36 mouse cellular contexts compared by ENCODE assay signal in genomic region chr1:34740891-34741290, GRCm38 (mm10).
"Had no signal": no experiment of that assay in that cellular context is flagged by ENCODE, and none has a peak within 500 bp of the region (broad histone marks: within the 10 kb centered on the region; RNA-seq: fewer than 3 reads in every experiment).

No protein-coding gene starts in this region.

- H3K27ac ChIP-seq: heart, adult 2 months; heart, embryonic 10.5 days; heart, embryonic 13.5 days; heart, embryonic 15.5 days; hindbrain, embryonic 10.5 days; hindbrain, embryonic 12.5 days; hindbrain, embryonic 13.5 days; hindbrain, embryonic 14.5 days; hindbrain, embryonic 15.5 days; hindbrain, postnatal 0 days; intestine, embryonic 15.5 days; kidney, embryonic 15.5 days; kidney, postnatal 0 days; layer of hippocampus, adult 2 months had no signal

- H3K9me3 ChIP-seq: heart, embryonic 10.5 days; heart, embryonic 15.5 days; hindbrain, embryonic 10.5 days; hindbrain, embryonic 12.5 days; hindbrain, embryonic 13.5 days; hindbrain, embryonic 15.5 days; intestine, embryonic 15.5 days; kidney, embryonic 15.5 days had no signal

- ATAC-seq: hindbrain, embryonic 16.5 days; hindbrain, postnatal 0 days; inflammation-experienced regulatory T-cells, adult 6 months; intestine, embryonic 15.5 days; intestine, embryonic 16.5 days; intestine, postnatal 0 days had no signal

- H3K27me3 ChIP-seq: heart, embryonic 12.5 days; heart, embryonic 15.5 days; hindbrain, embryonic 12.5 days; hindbrain, embryonic 13.5 days; hindbrain, embryonic 15.5 days; intestine, embryonic 15.5 days; kidney, embryonic 15.5 days had no signal

- H3K4me1 ChIP-seq: heart, embryonic 10.5 days; heart, embryonic 12.5 days; heart, embryonic 13.5 days; heart, embryonic 15.5 days; hindbrain, embryonic 12.5 days; hindbrain, embryonic 15.5 days; intestine, embryonic 15.5 days; kidney, embryonic 15.5 days had no signal

- H3K4me3 ChIP-seq: heart, adult 2 months; heart, embryonic 10.5 days; heart, embryonic 12.5 days; heart, embryonic 13.5 days; heart, embryonic 15.5 days; hindbrain, embryonic 10.5 days; hindbrain, embryonic 12.5 days; hindbrain, embryonic 13.5 days; hindbrain, embryonic 15.5 days; intestine, embryonic 15.5 days; kidney, embryonic 15.5 days; layer of hippocampus, adult 2 months had no signal

- H3K4me2 ChIP-seq: heart, embryonic 11.5 days; heart, embryonic 12.5 days; heart, embryonic 13.5 days; heart, embryonic 15.5 days; hindbrain, embryonic 12.5 days; hindbrain, embryonic 13.5 days; hindbrain, embryonic 14.5 days; hindbrain, embryonic 15.5 days; intestine, embryonic 15.5 days; kidney, embryonic 15.5 days had no signal

- DNase-seq: heart, adult 2 months; heart, postnatal 10 days; heart, postnatal 14 days; heart, postnatal 36 days; heart, postnatal 4 days; kidney, adult 11 months; kidney, adult 18-20 months; kidney, adult 2 months; kidney, adult 8-10 months; kidney, adult 9 months; kidney, postnatal 10 days; kidney, postnatal 14 days; kidney, postnatal 25 days; kidney, postnatal 36 days; kidney, postnatal 4 days; layer of hippocampus, adult 9-11 months; layer of hippocampus, postnatal 36 days had no signal

- H3K9ac ChIP-seq: heart, embryonic 12.5 days; heart, embryonic 13.5 days; heart, embryonic 15.5 days; hindbrain, embryonic 12.5 days; hindbrain, embryonic 13.5 days; hindbrain, embryonic 14.5 days; hindbrain, embryonic 15.5 days; intestine, embryonic 15.5 days; kidney, embryonic 15.5 days had no signal

- H3K36me3 ChIP-seq: heart, embryonic 10.5 days; heart, embryonic 15.5 days; hindbrain, embryonic 10.5 days; hindbrain, embryonic 12.5 days; hindbrain, embryonic 13.5 days; hindbrain, embryonic 15.5 days; intestine, embryonic 15.5 days; kidney, embryonic 15.5 days had no signal
